Mouse (Mus musculus) C3H10T1/2 (cell line): ENCODE data around the gene Gm49333. TPM values are rescaled to one million over a fixed set of nuclear protein-coding genes. Genes with fewer than 3 reads are reported as not detected.

ENCODE experiments used
- polyA plus RNA-seq, 2 experiments: library from polyadenylated mRNA; unstranded; fragments of >200 nt; fragmentation: generic; extraction: Trizol; gene quantifications; one replicate each; pipeline ENCODE4 v1.2.1; 2012; ENCODE audit warnings: missing spikeins in 2 of 2

Gene Gm49333
- not detected for polyA plus RNA-seq

GRCm38 (mm10) chr16:20611357-20612227 is at the start of gene Gm49333, which contains the start of the genes Eef1akmt4 and Alg3:
TSS of gene Gm49333 (plus strand) at chr16:20611610.
TSS of gene Eef1akmt4 (plus strand) at chr16:20611593.
TSS of gene Alg3 (minus strand) at chr16:20611735.

GRCm38 (mm10) chr16:20589366-20589938 is 22.0 kb upstream of the Gm49333 start, which contains the start of gene Vwa5b2:
TSS of gene Vwa5b2 (plus strand) at chr16:20589471.

GRCm38 (mm10) chr16:20621191-20621990 is 10.0 kb downstream of the Gm49333 start, which contains the start of gene Camk2n2:
TSS of gene Camk2n2 (minus strand) at chr16:20621287.

GRCm38 (mm10) chr16:20629731-20630634 is 18.6 kb downstream of the Gm49333 start, which contains the start of gene Ece2:
TSS of gene Ece2 (plus strand) at chr16:20629828.

GRCm38 (mm10) chr16:20651076-20651946 is 39.9 kb downstream of the Gm49333 start, which contains the start of gene Psmd2:
TSS of gene Psmd2 (plus strand) at chr16:20651652.

GRCm38 (mm10) chr16:20668013-20668412 is 56.6 kb downstream of the Gm49333 start, which contains the start of gene Eif4g1:
TSS of gene Eif4g1 (plus strand) at chr16:20668313.

GRCm38 (mm10) chr16:20693111-20693701 is 81.8 kb downstream of the Gm49333 start, which contains the start of gene Fam131a:
TSS of gene Fam131a (plus strand) at chr16:20693241.

Other genes with a start within 250 kb of the Gm49333 start
- gene Abcc5, start 185.2 kb upstream of the Gm49333 start, polyA plus RNA-seq: 10 to 100 TPM in 1 of 2 experiments, 1 to 10 TPM in 1; 5.8 to 36.2 TPM
- 100 to 1,000 TPM in 1 of 2 experiments, 10 to 100 TPM in 1; 71.0 to 162 TPM for gene Eif2b5, start 112.8 kb upstream of the Gm49333 start, polyA plus RNA-seq
- 10 to 100 TPM in 1 of 2 experiments, 1 to 10 TPM in 1; 4.9 to 25.9 TPM for gene Dvl3, start 94.6 kb upstream of the Gm49333 start, polyA plus RNA-seq
- gene Ap2m1, start 76.1 kb upstream of the Gm49333 start, polyA plus RNA-seq: 100 to 1,000 TPM; 391 to 480 TPM
- 10 to 100 TPM; 32.1 to 35.4 TPM for gene Abcf3, start 63.0 kb upstream of the Gm49333 start, polyA plus RNA-seq
- gene Vwa5b2, start 22.1 kb upstream of the Gm49333 start, polyA plus RNA-seq: under 1 TPM; 0.04 TPM
- 10 to 100 TPM; 11.0 to 40.1 TPM for gene Eef1akmt4, start within 50 bp of the Gm49333 start, polyA plus RNA-seq
- 10 to 100 TPM; 15.6 to 35.6 TPM for gene Alg3, start 125 bp downstream of the Gm49333 start, polyA plus RNA-seq
- gene Camk2n2, start 9.7 kb downstream of the Gm49333 start, polyA plus RNA-seq: 10 to 100 TPM; 10.8 to 15.4 TPM
- gene Ece2, start 18.2 kb downstream of the Gm49333 start, polyA plus RNA-seq: 1 to 10 TPM; 1.1 to 4.3 TPM
- gene Psmd2, start 40.0 kb downstream of the Gm49333 start, polyA plus RNA-seq: 100 to 1,000 TPM; 151 to 214 TPM
- 100 to 1,000 TPM; 119 to 126 TPM for gene Eif4g1, start 56.7 kb downstream of the Gm49333 start, polyA plus RNA-seq
- under 1 TPM; 0.01 to 0.08 TPM for gene Fam131a, start 81.6 kb downstream of the Gm49333 start, polyA plus RNA-seq
- gene Polr2h, start 106.1 kb downstream of the Gm49333 start, polyA plus RNA-seq: 10 to 100 TPM; 49.2 to 81.5 TPM
- 10 to 100 TPM in 1 of 2 experiments, 1 to 10 TPM in 1; 1.7 to 11.4 TPM for gene Clcn2, start 106.1 kb downstream of the Gm49333 start, polyA plus RNA-seq
- gene Chrd, start 121.5 kb downstream of the Gm49333 start, polyA plus RNA-seq: 1 to 10 TPM in 1 of 2 experiments, under 1 TPM in 1; 0.33 to 4.7 TPM
- gene Thpo, start 122.9 kb downstream of the Gm49333 start, polyA plus RNA-seq: 1 to 10 TPM in 1 of 2 experiments, under 1 TPM in 1; 0.70 to 1.2 TPM